Mouse (Mus musculus): ENCODE data around the gene Sec24b. TPM values are rescaled to one million over a fixed set of nuclear protein-coding genes. Genes with fewer than 3 reads are reported as not detected.
A peak's percentile ranks its signal among the peaks of the same experiment; 100 is the strongest.

Sec24b gene
- polyA plus RNA-seq, 1 experiment from 2014 or later, result 33.6 TPM

- Histone ChIP-seq H3K9me3 (ENCODE audit: control insufficient read depth, low read length) (no peaks in the 10 kb centered on the region), H3K4me3 (ENCODE audit: low read depth, low read length) (peak overlapping the region; percentile 75), H3K36me3 (ENCODE audit: control insufficient read depth, insufficient read depth, low read length) (0 out of 2 replicates have a peak, but pooled peaks cover 2% of the 10 kb centered on the region), H3K27ac (replicated peaks; ENCODE audit: low read depth, low read length) (peak overlapping the region; percentile 97), H3K4me2 (ENCODE audit: low read depth, severe bottlenecking) (peak overlapping the region; percentile 70), H3K27me3 (ENCODE audit: control insufficient read depth, insufficient read depth, low read length) (no peaks in the 10 kb centered on the region), H3K9ac (ENCODE audit: low read length) (peak overlapping the region; percentile 94), H3K4me1 (ENCODE audit: control insufficient read depth, insufficient read depth, low read length) (peaks cover 7% of the 10 kb centered on the region; the same call in 1 of the 2 replicates)
- peak; percentile 92 for DNase-seq (ENCODE audit: low spot score)
- ATAC-seq (ENCODE audit: insufficient number of reproducible peaks, low FRiP score, low TSS enrichment, low read depth), result peak; percentile 89
- 0% methylated on average over 27 of the region's 92 CpGs for whole genome bisulfite sequencing
Observed at GRCm38 (mm10) chr3:130060396-130061029, 840 bp downstream of the Sec24b start.

GRCm38 (mm10) chr3:130059805-130060395 is 1.5 kb downstream of the Sec24b start:
- no peaks in the 10 kb centered on the region for H3K27me3 ChIP-seq (ENCODE audit: control insufficient read depth, insufficient read depth, low read length)
- peak; percentile 27; the same call in 1 of the 2 replicates for ATAC-seq (ENCODE audit: insufficient number of reproducible peaks, low FRiP score, low TSS enrichment, low read depth)
- DNase-seq (ENCODE audit: low spot score), result peak; percentile 60
- H3K9me3 ChIP-seq (ENCODE audit: control insufficient read depth, low read length), result no peaks in the 10 kb centered on the region
- under 1% methylated on average over 35 of the region's 42 CpGs for WGBS
- peak overlapping the region; percentile 75 for H3K4me3 ChIP-seq (ENCODE audit: low read depth, low read length)
- H3K4me2 ChIP-seq (ENCODE audit: low read depth, severe bottlenecking), result peak overlapping the region; percentile 70
- H3K36me3 ChIP-seq (ENCODE audit: control insufficient read depth, insufficient read depth, low read length), result 0 out of 2 replicates have a peak, but pooled peaks cover 4% of the 10 kb centered on the region
- peak overlapping the region; percentile 94 for H3K9ac ChIP-seq (ENCODE audit: low read length)
- peaks cover 7% of the 10 kb centered on the region; the same call in 1 of the 2 replicates for H3K4me1 ChIP-seq (ENCODE audit: control insufficient read depth, insufficient read depth, low read length)
- H3K27ac ChIP-seq (replicated peaks; ENCODE audit: low read depth, low read length), result peak overlapping the region; percentile 97

GRCm38 (mm10) chr3:130058488-130058887 is 2.9 kb downstream of the Sec24b start:
- no peak overlapping the region for H3K27ac ChIP-seq (replicated peaks; ENCODE audit: low read depth, low read length)
- H3K4me1 ChIP-seq (ENCODE audit: control insufficient read depth, insufficient read depth, low read length), result peaks cover 7% of the 10 kb centered on the region; the same call in 1 of the 2 replicates

GRCm38 (mm10) chr3:130057569-130058345 is 3.6 kb downstream of the Sec24b start:
- H3K9me3 ChIP-seq (ENCODE audit: control insufficient read depth, low read length), result no peaks in the 10 kb centered on the region
- no peaks in the 10 kb centered on the region for H3K27me3 ChIP-seq (ENCODE audit: control insufficient read depth, insufficient read depth, low read length)
- ATAC-seq (ENCODE audit: insufficient number of reproducible peaks, low FRiP score, low TSS enrichment, low read depth), result no peak
- H3K9ac ChIP-seq (ENCODE audit: low read length), result no peak overlapping the region
- no peak overlapping the region for H3K27ac ChIP-seq (replicated peaks; ENCODE audit: low read depth, low read length)
- H3K4me1 ChIP-seq (ENCODE audit: control insufficient read depth, insufficient read depth, low read length), result peaks cover 7% of the 10 kb centered on the region; the same call in 1 of the 2 replicates
- no peak overlapping the region for H3K4me2 ChIP-seq (ENCODE audit: low read depth, severe bottlenecking)
- no peak for DNase-seq (ENCODE audit: low spot score)
- WGBS, result 81% methylated on average over 14 of the region's 14 CpGs
- peaks cover 4% of the 10 kb centered on the region; the same call in 1 of the 2 replicates for H3K36me3 ChIP-seq (ENCODE audit: control insufficient read depth, insufficient read depth, low read length)
- no peak overlapping the region for H3K4me3 ChIP-seq (ENCODE audit: low read depth, low read length)

More at GRCm38 (mm10) chr3:130058488-130058887, 2.9 kb downstream of the Sec24b start:
- no peak overlapping the region for H3K4me3 ChIP-seq (ENCODE audit: low read depth, low read length)
- ATAC-seq (ENCODE audit: insufficient number of reproducible peaks, low FRiP score, low TSS enrichment, low read depth) (no peak), DNase-seq (ENCODE audit: low spot score) (no peak)
- H3K9ac ChIP-seq (ENCODE audit: low read length), result no peak overlapping the region
- WGBS, result 76% methylated on average over 2 of the region's 2 CpGs
- no peaks in the 10 kb centered on the region for H3K9me3 ChIP-seq (ENCODE audit: control insufficient read depth, low read length)
- H3K4me2 ChIP-seq (ENCODE audit: low read depth, severe bottlenecking), result no peak overlapping the region
- H3K27me3 ChIP-seq (ENCODE audit: control insufficient read depth, insufficient read depth, low read length), result no peaks in the 10 kb centered on the region
- peaks cover 4% of the 10 kb centered on the region; the same call in 1 of the 2 replicates for H3K36me3 ChIP-seq (ENCODE audit: control insufficient read depth, insufficient read depth, low read length)

- Histone ChIP-seq H3K27ac (replicated peaks; ENCODE audit: low read depth, low read length) (no peak overlapping the region), H3K4me2 (ENCODE audit: low read depth, severe bottlenecking) (no peak overlapping the region; the same call in 1 of the 2 replicates), H3K9ac (ENCODE audit: low read length) (no peak overlapping the region), H3K9me3 (ENCODE audit: control insufficient read depth, low read length) (no peaks in the 10 kb centered on the region), H3K27me3 (ENCODE audit: control insufficient read depth, insufficient read depth, low read length) (no peaks in the 10 kb centered on the region), H3K4me3 (ENCODE audit: low read depth, low read length) (no peak overlapping the region), H3K4me1 (ENCODE audit: control insufficient read depth, insufficient read depth, low read length) (peaks cover 4% of the 10 kb centered on the region; the same call in 1 of the 2 replicates), H3K36me3 (ENCODE audit: control insufficient read depth, insufficient read depth, low read length) (peaks cover 4% of the 10 kb centered on the region; the same call in 1 of the 2 replicates)
- DNase-seq (ENCODE audit: low spot score), result no peak
- 90% methylated on average over 15 of the region's 15 CpGs for WGBS
- no peak for ATAC-seq (ENCODE audit: insufficient number of reproducible peaks, low FRiP score, low TSS enrichment, low read depth)
Observed at GRCm38 (mm10) chr3:130055416-130056385, 5.7 kb downstream of the Sec24b start.

- no peak overlapping the region for H3K4me3 ChIP-seq (ENCODE audit: low read depth, low read length)
Observed at GRCm38 (mm10) chr3:130054587-130054986, 6.8 kb downstream of the Sec24b start.

GRCm38 (mm10) chr3:130053340-130054066 is 7.8 kb downstream of the Sec24b start:
- H3K4me3 ChIP-seq (ENCODE audit: low read depth, low read length), result no peak overlapping the region
- no peaks in the 10 kb centered on the region for H3K9me3 ChIP-seq (ENCODE audit: control insufficient read depth, low read length)
- no peak overlapping the region for H3K9ac ChIP-seq (ENCODE audit: low read length)
- no peak for ATAC-seq (ENCODE audit: insufficient number of reproducible peaks, low FRiP score, low TSS enrichment, low read depth)
- DNase-seq (ENCODE audit: low spot score), result no peak
- H3K27me3 ChIP-seq (ENCODE audit: control insufficient read depth, insufficient read depth, low read length), result no peaks in the 10 kb centered on the region
- peaks cover 4% of the 10 kb centered on the region; the same call in 1 of the 2 replicates for H3K36me3 ChIP-seq (ENCODE audit: control insufficient read depth, insufficient read depth, low read length)
- no peak overlapping the region for H3K4me2 ChIP-seq (ENCODE audit: low read depth, severe bottlenecking)
- no peaks in the 10 kb centered on the region for H3K4me1 ChIP-seq (ENCODE audit: control insufficient read depth, insufficient read depth, low read length)
- H3K27ac ChIP-seq (replicated peaks; ENCODE audit: low read depth, low read length), result no peak overlapping the region
- WGBS, result 50% methylated on average over 10 of the region's 10 CpGs

More at GRCm38 (mm10) chr3:130054587-130054986, 6.8 kb downstream of the Sec24b start:
- peaks cover 4% of the 10 kb centered on the region; the same call in 1 of the 2 replicates for H3K4me1 ChIP-seq (ENCODE audit: control insufficient read depth, insufficient read depth, low read length)
- H3K9me3 ChIP-seq (ENCODE audit: control insufficient read depth, low read length), result no peaks in the 10 kb centered on the region
- DNase-seq (ENCODE audit: low spot score), result no peak
- no peak overlapping the region for H3K9ac ChIP-seq (ENCODE audit: low read length)
- peaks cover 4% of the 10 kb centered on the region; the same call in 1 of the 2 replicates for H3K36me3 ChIP-seq (ENCODE audit: control insufficient read depth, insufficient read depth, low read length)
- no peaks in the 10 kb centered on the region for H3K27me3 ChIP-seq (ENCODE audit: control insufficient read depth, insufficient read depth, low read length)
- ATAC-seq (ENCODE audit: insufficient number of reproducible peaks, low FRiP score, low TSS enrichment, low read depth), result no peak
- WGBS, result 77% methylated on average over 6 of the region's 6 CpGs
- no peak overlapping the region for H3K27ac ChIP-seq (replicated peaks; ENCODE audit: low read depth, low read length)
- no peak overlapping the region for H3K4me2 ChIP-seq (ENCODE audit: low read depth, severe bottlenecking)
